Mouse (Mus musculus) embryonic fibroblast, embryonic 13.5 days (primary cell): ENCODE measurements around the gene Ptprj.

Source experiments
- CTCF ChIP-seq: IDR thresholded peaks from 2 replicates; pipeline ENCODE4 v1.5.1; 2011; ENCODE audit warnings: mild to moderate bottlenecking, control low read depth, low read length, moderate library complexity, borderline replicate concordance; ENCODE audit not compliant: insufficient read depth
- POLR2A ChIP-seq: IDR thresholded peaks from 2 replicates; pipeline ENCODE4 v1.6.1; 2011; ENCODE audit warnings: low read depth, mild to moderate bottlenecking, control low read depth, low read length, moderate library complexity

GRCm38 (mm10) chr2:90532095-90532494 lies 48.4 kb downstream of the Ptprj start:
- TF ChIP-seq CTCF (no peak), POLR2A (no peak)
